In the genomic region with DNA sequence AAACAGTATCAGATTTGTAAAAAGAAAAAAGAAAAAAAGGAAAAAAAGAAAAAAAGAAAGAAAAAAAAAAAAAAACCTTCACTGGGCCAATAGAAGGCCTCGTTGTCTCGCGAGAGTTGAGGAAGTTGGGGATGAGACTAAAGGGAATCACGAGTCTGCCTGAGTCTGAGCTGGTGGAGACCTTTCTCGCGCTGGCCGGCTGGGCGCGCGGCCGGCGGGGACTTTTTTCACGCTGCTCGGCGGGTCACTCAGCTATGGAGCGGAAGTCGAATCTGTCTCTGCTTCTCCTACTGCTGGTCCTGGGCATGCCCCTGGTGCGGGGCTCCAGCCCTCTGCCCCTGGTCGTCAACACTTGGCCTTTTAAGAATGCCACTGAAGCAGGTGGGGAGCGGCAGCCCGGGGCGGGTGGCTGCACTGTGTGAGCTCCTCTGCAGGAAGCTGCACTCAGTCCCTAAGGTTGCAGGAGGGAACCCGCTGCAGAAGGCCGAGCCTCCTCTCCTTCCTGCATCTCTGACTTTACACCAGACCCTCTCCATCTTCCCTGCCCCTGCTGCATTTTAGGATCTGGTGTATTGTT, we compare ENCODE assay signal across 7 mouse cellular contexts. TPM values are rescaled to one million over a fixed set of nuclear protein-coding genes. Genes with fewer than 3 reads are reported as not detected.
DNase-seq lines count a peak whose midpoint lies in the region; ATAC-seq lines count a peak whose summit lies in the region.

A gene (plus strand): TSS at position 177 of the 577 bp plus-strand sequence.

- no peaks in the 10 kb centered on the region for H3K27me3 ChIP-seq in intestine, embryonic 15.5 days (replicated peaks)
- no peaks in the 10 kb centered on the region for H3K27me3 ChIP-seq in midbrain, embryonic 10.5 days (ENCODE audit: low read depth, poor library complexity, severe bottlenecking)

- intact Hi-C loops in gastrocnemius, postnatal 36 days (cut with DNase I): no loop called here
- intact Hi-C loops in left cerebral cortex, postnatal 25 days (cut with DNase I): no loop called here

- peak within 1 kb of the TSS; percentile 87 for H3K9ac ChIP-seq in intestine, embryonic 15.5 days

- H3K4me2 ChIP-seq in intestine, embryonic 15.5 days (replicated peaks): peak within 1 kb of the TSS; percentile 71

- no peaks in the 10 kb centered on the region for H3K4me1 ChIP-seq in intestine, embryonic 15.5 days (replicated peaks)
- H3K4me1 ChIP-seq in midbrain, embryonic 10.5 days: peaks cover 8% of the 10 kb centered on the region

- WGBS in intestine, embryonic 15.5 days: under 1% methylated on average over 24 of the region's 24 CpGs
- 2% methylated on average over 24 of the region's 24 CpGs for WGBS in midbrain, embryonic 10.5 days

- H3K27ac ChIP-seq in intestine, embryonic 15.5 days: peak within 1 kb of the TSS; percentile 78
- peak within 1 kb of the TSS; percentile 93 for H3K27ac ChIP-seq in midbrain, embryonic 10.5 days (replicated peaks)

- peak; percentile 100 for ATAC-seq in intestine, embryonic 15.5 days

- DNase-seq in adrenal gland, adult 2 months: peak; percentile 93
- peak; percentile 87 for DNase-seq in embryo, embryonic 11.5 days (ENCODE audit: low read depth, low spot score)
- peak; percentile 81 to 83 for DNase-seq in gastrocnemius, postnatal 36 days
- peak; percentile 86 to 93 for DNase-seq in left cerebral cortex, postnatal 25 days (ENCODE audit: low spot score in 2 of 2)
- DNase-seq in midbrain, embryonic 10.5 days (ENCODE audit: low spot score): peak; percentile 88
- peak; percentile 78 for DNase-seq in right cerebral cortex, postnatal 4 days

- peak within 1 kb of the TSS; percentile 66 for H3K4me3 ChIP-seq in intestine, embryonic 15.5 days (replicated peaks)
- H3K4me3 ChIP-seq in midbrain, embryonic 10.5 days: peak within 1 kb of the TSS; percentile 60

- no peaks in the 10 kb centered on the region for H3K9me3 ChIP-seq in intestine, embryonic 15.5 days
- H3K9me3 ChIP-seq in midbrain, embryonic 10.5 days (replicated peaks): no peaks in the 10 kb centered on the region

- H3K36me3 ChIP-seq in intestine, embryonic 15.5 days: no peaks in the 10 kb centered on the region; the same call in 1 of the 2 replicates
- peaks cover 23% of the 10 kb centered on the region for H3K36me3 ChIP-seq in midbrain, embryonic 10.5 days

RNA-seq across cellular contexts. Expression of the gene that starts here (rescaled TPM):
- total RNA-seq in adrenal gland, adult 2 months (2021): 10 to 100 TPM; 28.9 to 33.6 TPM
- 3.6 and 3.9 TPM in 2 replicates for polyA plus RNA-seq in adrenal gland, adult 2 months (2012; rRNA removed)
- 10 to 100 TPM; 10.9 to 15.1 TPM for total RNA-seq in gastrocnemius, postnatal 36 days (2021)
- 45.3 and 46.7 TPM in 2 replicates for polyA plus RNA-seq in intestine, embryonic 15.5 days (2015; fragmentation: Nextera tagmentation; extraction: Ambion mirVana)
- 1 to 10 TPM; 5.9 to 7.4 TPM for total RNA-seq in left cerebral cortex, postnatal 25 days (2021)
- 16.8 and 18.9 TPM in 2 replicates for polyA plus RNA-seq in midbrain, embryonic 10.5 days (2016; fragmentation: Nextera tagmentation; extraction: Ambion mirVana)

Comparison
In these comparisons a context has a peak if more than half of its experiments do, and no peak if none do; other contexts are left out.
1. Peak in every context shown above with its lines: DNase-seq, ATAC-seq, H3K4me3 ChIP-seq and H3K27ac ChIP-seq.